Mouse (Mus musculus) midbrain, embryonic 16.5 days (tissue): ENCODE measurements around the gene Hyal1. TPM values are rescaled to one million over a fixed set of nuclear protein-coding genes. Genes with fewer than 3 reads are reported as not detected.
A peak's percentile ranks its signal among the peaks of the same experiment; 100 is the strongest.

ENCODE experiments used
- ATAC-seq: fragments of 200-750 bp; cut with Nextera tagmentation; 2 replicates; pipeline ENCODE4 v1.8.0; 2017; ENCODE audit warnings: moderate TSS enrichment
- H3K27ac ChIP-seq: fragments of 300-500 bp; sonication (generic); 2 replicates; pipeline ENCODE4 v1.5.1; 2014; ENCODE audit warnings: mild to moderate bottlenecking, low read length, mixed read lengths
- H3K27me3 ChIP-seq: fragments of 300-500 bp; sonication (generic); 2 replicates; pipeline ENCODE4 v1.6.1; 2014; ENCODE audit warnings: low read depth, low read length, mixed read lengths; ENCODE audit not compliant: control insufficient read depth, insufficient read depth
- H3K36me3 ChIP-seq: fragments of 300-500 bp; sonication (generic); 2 replicates; pipeline ENCODE4 v1.6.1; 2014; ENCODE audit warnings: mild to moderate bottlenecking, low read length, moderate library complexity, mixed read lengths; ENCODE audit not compliant: control insufficient read depth, insufficient read depth
- H3K4me1 ChIP-seq: fragments of 300-500 bp; sonication (generic); 2 replicates; pipeline ENCODE4 v1.6.1; 2014; ENCODE audit warnings: mild to moderate bottlenecking, low read length, mixed read lengths; ENCODE audit not compliant: control insufficient read depth, insufficient read depth
- H3K4me2 ChIP-seq: fragments of 300-500 bp; sonication (generic); 2 replicates; pipeline ENCODE4 v1.6.1; 2014; ENCODE audit warnings: mild to moderate bottlenecking, low read length, mixed read lengths
- H3K4me3 ChIP-seq: fragments of 300-500 bp; sonication (generic); 2 replicates; pipeline ENCODE4 v1.5.1; 2014; ENCODE audit warnings: low read depth, mild to moderate bottlenecking, low read length, moderate library complexity, mixed read lengths
- H3K9ac ChIP-seq: fragments of 300-500 bp; sonication (generic); 2 replicates; pipeline ENCODE4 v1.6.1; 2014; ENCODE audit warnings: low read depth, low read length, mixed read lengths
- H3K9me3 ChIP-seq: fragments of 300-500 bp; sonication (generic); replicated peaks from 2 replicates; pipeline ENCODE4 v1.6.1; 2014; ENCODE audit warnings: mild to moderate bottlenecking, low read length, mixed read lengths; ENCODE audit not compliant: control insufficient read depth, poor library complexity, severe bottlenecking
- WGBS: fragments of 180-500 bp; shearing (Covaris S2); extraction: QIAGEN DNeasy Blood & Tissue Kit; methylation state at CpG from one replicate; pipeline ENCODE4 v1.1.7; 2014; 5-methylcytosine and 5-hydroxymethylcytosine counted together
- polyA plus RNA-seq: library from polyadenylated mRNA; unstranded; fragments of >200 nt; fragmentation: Nextera tagmentation; extraction: Ambion mirVana; gene quantifications from 2 replicates; pipeline ENCODE4 v1.2.1, GENCODE M21; 2015

The Hyal1 gene
- polyA plus RNA-seq, 1 experiment from 2014 or later, result 7.2 TPM

DNA sequence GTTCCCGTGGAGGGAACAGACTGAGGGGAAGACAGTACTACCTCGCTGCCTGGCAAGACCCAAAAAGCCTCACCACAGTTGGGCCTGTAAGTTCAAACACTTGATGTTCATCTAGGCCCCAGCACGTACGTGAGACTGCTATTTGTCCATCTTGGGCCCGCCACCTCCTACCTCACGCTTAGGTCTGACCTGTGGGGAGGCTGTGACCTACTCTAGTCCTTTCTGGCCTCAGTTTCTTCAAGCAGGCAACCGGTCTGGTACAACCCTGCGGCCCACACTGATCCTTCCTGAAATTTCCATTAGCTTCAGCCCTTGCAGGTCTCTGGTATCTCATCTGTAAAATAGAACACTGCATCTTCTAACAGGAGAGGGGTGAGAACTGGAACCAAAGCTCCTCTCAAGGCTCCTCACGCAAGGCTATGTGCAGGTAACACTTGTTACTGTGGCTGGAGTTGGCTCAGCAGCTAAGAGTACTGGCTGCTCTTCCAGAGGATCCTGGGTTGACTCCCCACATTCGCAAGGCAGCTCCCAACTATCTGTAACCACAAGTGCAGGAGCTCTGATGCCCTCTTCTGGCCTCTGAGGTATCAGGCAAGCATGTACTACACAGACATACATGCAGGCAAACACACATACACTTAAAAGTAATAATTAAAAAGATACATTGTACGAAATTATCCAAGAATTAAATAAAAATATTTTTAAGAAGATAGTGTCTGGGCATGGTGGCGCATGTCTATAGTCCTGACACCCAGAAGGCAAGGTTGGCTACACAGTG lies 48.8 kb downstream of the Hyal1 start:
- H3K27ac ChIP-seq, result peak overlapping the region; percentile 95
- H3K4me3 ChIP-seq, result no peak overlapping the region
- H3K9me3 ChIP-seq, result no peaks in the 10 kb centered on the region
- peaks cover 47% of the 10 kb centered on the region for H3K4me1 ChIP-seq
- H3K36me3 ChIP-seq, result no peaks in the 10 kb centered on the region
- H3K4me2 ChIP-seq, result no peak overlapping the region
- H3K9ac ChIP-seq, result no peak overlapping the region
- H3K27me3 ChIP-seq, result no peaks in the 10 kb centered on the region
- 83% methylated on average over 12 of the region's 12 CpGs for WGBS
- ATAC-seq, result no peak

DNA sequence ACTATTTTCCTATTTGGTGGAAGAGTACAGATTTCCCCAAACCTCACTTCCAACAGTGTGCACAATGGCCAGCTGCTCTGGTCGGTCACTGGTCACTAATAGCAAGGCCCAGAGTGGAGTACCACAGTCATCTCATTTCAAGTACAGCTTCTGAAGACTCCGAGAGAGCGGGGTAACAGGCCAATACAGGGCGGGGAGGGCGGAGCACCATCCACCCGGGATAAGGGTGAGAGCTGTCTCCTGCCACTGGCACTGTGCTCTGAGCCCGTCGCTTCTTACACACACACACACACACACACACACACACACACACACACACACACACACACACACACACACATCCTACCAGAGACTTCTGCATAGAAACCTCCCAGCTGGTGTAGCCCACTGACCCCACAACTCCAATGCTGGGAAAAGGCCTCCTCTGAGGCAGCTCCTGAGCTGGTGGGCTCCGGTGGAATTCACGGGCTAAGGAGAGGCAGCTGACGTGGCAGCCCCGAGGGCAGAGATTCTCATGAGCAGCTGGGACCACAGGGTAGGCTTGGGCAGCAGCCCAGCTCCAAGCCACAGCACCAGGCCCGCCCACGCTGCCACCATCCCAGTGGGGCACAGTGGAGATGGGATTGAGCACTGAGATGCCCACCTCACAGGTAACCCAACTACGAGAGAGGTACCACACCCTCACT lies 49.6 kb downstream of the Hyal1 start:
- H3K9me3 ChIP-seq, result no peaks in the 10 kb centered on the region
- ATAC-seq, result peak; percentile 36; the same call in 1 of the 2 replicates
- peak overlapping the region; percentile 9; the same call in 1 of the 2 replicates for H3K4me3 ChIP-seq
- H3K9ac ChIP-seq, result peak overlapping the region; percentile 63
- peak overlapping the region; percentile 50 for H3K4me2 ChIP-seq
- WGBS, result 23% methylated on average over 15 of the region's 15 CpGs
- no peaks in the 10 kb centered on the region for H3K36me3 ChIP-seq
- H3K27ac ChIP-seq, result peak overlapping the region; percentile 95
- H3K27me3 ChIP-seq, result no peaks in the 10 kb centered on the region
- peaks cover 52% of the 10 kb centered on the region for H3K4me1 ChIP-seq

- WGBS, result 0% methylated on average over 2 of the region's 2 CpGs
- Histone ChIP-seq H3K9ac (peak overlapping the region; percentile 63), H3K27me3 (no peaks in the 10 kb centered on the region), H3K4me3 (peak overlapping the region; percentile 9), H3K36me3 (no peaks in the 10 kb centered on the region), H3K4me1 (peaks cover 58% of the 10 kb centered on the region), H3K4me2 (peak overlapping the region; percentile 50), H3K27ac (peak overlapping the region; percentile 95), H3K9me3 (no peaks in the 10 kb centered on the region)
- peak; percentile 39 for ATAC-seq
Measured at GRCm38 (mm10) chr9:107626844-107627277, 50.1 kb downstream of the Hyal1 start.

GRCm38 (mm10) chr9:107627387-107628255 lies 50.9 kb downstream of the Hyal1 start:
- ATAC-seq, result no peak
- peak overlapping the region; percentile 95 for H3K27ac ChIP-seq
- H3K4me3 ChIP-seq, result no peak overlapping the region; the same call in 1 of the 2 replicates

GRCm38 (mm10) chr9:107628721-107629410 lies 52.1 kb downstream of the Hyal1 start:
- Histone ChIP-seq H3K27ac (peak overlapping the region; percentile 95), H3K9ac (peak overlapping the region; percentile 63), H3K4me1 (peaks cover 69% of the 10 kb centered on the region), H3K36me3 (no peaks in the 10 kb centered on the region), H3K4me3 (no peak overlapping the region), H3K27me3 (no peaks in the 10 kb centered on the region), H3K9me3 (no peaks in the 10 kb centered on the region), H3K4me2 (peak overlapping the region; percentile 39; the same call in 1 of the 2 replicates)
- WGBS, result 23% methylated on average over 14 of the region's 15 CpGs
- ATAC-seq, result no peak

More at GRCm38 (mm10) chr9:107627387-107628255, 50.9 kb downstream of the Hyal1 start:
- peaks cover 65% of the 10 kb centered on the region for H3K4me1 ChIP-seq
- H3K4me2 ChIP-seq, result peak overlapping the region; percentile 50
- no peaks in the 10 kb centered on the region for H3K36me3 ChIP-seq
- H3K9me3 ChIP-seq, result no peaks in the 10 kb centered on the region
- WGBS, result 11% methylated on average over 20 of the region's 20 CpGs
- no peaks in the 10 kb centered on the region for H3K27me3 ChIP-seq
- H3K9ac ChIP-seq, result peak overlapping the region; percentile 63

DNA sequence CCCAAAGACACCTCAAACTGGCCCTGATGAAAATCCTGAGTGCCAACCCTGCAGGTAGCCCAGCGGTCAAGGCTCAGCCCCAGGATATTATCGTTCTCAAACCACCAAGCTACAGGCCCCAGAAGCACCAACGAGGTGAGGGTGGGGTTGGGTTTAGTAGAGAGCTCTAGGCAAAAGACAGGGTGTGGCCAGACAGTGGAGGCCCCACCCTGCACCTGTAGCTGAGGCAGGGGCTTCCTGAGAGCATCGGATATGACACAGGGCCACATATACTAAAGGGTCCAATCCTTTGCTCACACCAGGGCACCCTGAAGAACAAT lies 52.6 kb downstream of the Hyal1 start:
- peaks cover 73% of the 10 kb centered on the region for H3K4me1 ChIP-seq
- 13% methylated on average over 4 of the region's 4 CpGs for WGBS
- H3K9me3 ChIP-seq, result no peaks in the 10 kb centered on the region
- no peaks in the 10 kb centered on the region for H3K36me3 ChIP-seq
- peak overlapping the region; percentile 39 for H3K4me2 ChIP-seq
- no peak for ATAC-seq
- H3K27ac ChIP-seq, result peak overlapping the region; percentile 95
- H3K9ac ChIP-seq, result no peak overlapping the region
- no peaks in the 10 kb centered on the region for H3K27me3 ChIP-seq
- H3K4me3 ChIP-seq, result no peak overlapping the region

GRCm38 (mm10) chr9:107629901-107630425 lies 53.2 kb downstream of the Hyal1 start:
- peak overlapping the region; percentile 95 for H3K27ac ChIP-seq
- ATAC-seq, result no peak
- peaks cover 69% of the 10 kb centered on the region for H3K4me1 ChIP-seq
- WGBS, result 6% methylated on average over 14 of the region's 14 CpGs
- H3K27me3 ChIP-seq, result no peaks in the 10 kb centered on the region
- peak overlapping the region; percentile 3; the same call in 1 of the 2 replicates for H3K4me3 ChIP-seq
- H3K9me3 ChIP-seq, result no peaks in the 10 kb centered on the region
- peak overlapping the region; percentile 43 for H3K9ac ChIP-seq
- peak overlapping the region; percentile 39 for H3K4me2 ChIP-seq
- no peaks in the 10 kb centered on the region for H3K36me3 ChIP-seq

DNA sequence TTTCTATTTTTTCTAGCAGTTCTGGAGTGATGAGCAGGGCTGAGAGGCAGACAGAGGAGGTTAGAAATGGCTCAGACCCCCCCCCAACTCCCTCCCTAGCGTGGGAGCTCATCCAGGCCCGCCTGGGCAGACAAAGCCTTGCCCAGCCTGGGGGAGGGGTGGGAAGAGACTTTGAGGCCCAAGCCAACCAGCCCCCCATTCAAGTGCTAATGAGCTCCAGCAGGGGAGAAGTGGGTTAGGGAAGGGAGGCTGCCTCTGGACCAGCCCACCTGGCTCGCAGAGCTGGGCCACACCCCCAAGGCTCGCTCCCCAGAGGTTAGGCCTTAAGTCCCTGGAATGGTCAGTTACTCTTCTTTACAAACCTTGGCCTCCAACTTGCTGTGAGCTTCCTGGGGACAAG lies 53.8 kb downstream of the Hyal1 start:
- Histone ChIP-seq H3K4me1 (peaks cover 69% of the 10 kb centered on the region), H3K4me2 (peak overlapping the region; percentile 39), H3K27me3 (no peaks in the 10 kb centered on the region), H3K9me3 (no peaks in the 10 kb centered on the region), H3K27ac (peak overlapping the region; percentile 95), H3K9ac (peak overlapping the region; percentile 43; the same call in 1 of the 2 replicates), H3K36me3 (no peaks in the 10 kb centered on the region), H3K4me3 (no peak overlapping the region)
- 2% methylated on average over 4 of the region's 4 CpGs for WGBS
- peak; percentile 7; the same call in 1 of the 2 replicates for ATAC-seq
